In the genomic region with DNA sequence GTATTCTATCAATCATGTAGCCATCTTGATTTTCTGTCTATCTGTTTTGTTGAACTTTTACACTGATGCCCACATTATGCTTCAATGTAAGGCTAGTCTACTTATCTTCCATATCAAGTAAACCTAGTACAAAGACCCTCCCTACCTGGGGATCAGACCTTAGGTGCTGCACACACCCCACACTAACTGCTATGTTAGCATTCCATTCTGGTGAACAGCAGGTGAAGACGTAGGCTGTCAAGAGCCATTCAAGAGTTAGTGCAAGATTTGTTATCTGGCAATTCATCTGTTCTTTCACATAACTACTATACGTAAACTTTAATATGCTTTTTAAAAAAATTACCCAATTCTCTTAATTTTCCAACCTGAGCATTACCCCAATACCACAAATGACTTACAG, we compare ENCODE assay signal across 30 mouse cellular contexts.
"Had no signal": no experiment of that assay in that cellular context is flagged by ENCODE, and none has a peak within 500 bp of the region (broad histone marks: within the 10 kb centered on the region; RNA-seq: fewer than 3 reads in every experiment).

No protein-coding gene starts in this region.

- H3K4me3 ChIP-seq: left cerebral cortex, adult 2 months; limb, embryonic 10.5 days; limb, embryonic 12.5 days; limb, embryonic 13.5 days; limb, embryonic 15.5 days; liver, embryonic 12.5 days; liver, embryonic 13.5 days; liver, embryonic 15.5 days; lung, embryonic 15.5 days; megakaryocyte, embryonic 14.5 days; midbrain, embryonic 10.5 days; midbrain, embryonic 12.5 days; midbrain, embryonic 13.5 days; midbrain, embryonic 15.5 days; myocyte; neural tube, embryonic 12.5 days had no signal

- H3K36me3 ChIP-seq: limb, embryonic 10.5 days; limb, embryonic 12.5 days; limb, embryonic 13.5 days; limb, embryonic 15.5 days; liver, embryonic 12.5 days; liver, embryonic 13.5 days; liver, embryonic 15.5 days; lung, embryonic 15.5 days; midbrain, embryonic 10.5 days; midbrain, embryonic 12.5 days; midbrain, embryonic 13.5 days; midbrain, embryonic 15.5 days; neural tube, embryonic 12.5 days had no signal

- H3K4me1 ChIP-seq: limb, embryonic 12.5 days; limb, embryonic 13.5 days; limb, embryonic 15.5 days; liver, embryonic 12.5 days; liver, embryonic 13.5 days; liver, embryonic 15.5 days; lung, embryonic 15.5 days; megakaryocyte, embryonic 14.5 days; midbrain, embryonic 12.5 days; midbrain, embryonic 13.5 days; midbrain, embryonic 15.5 days; neural tube, embryonic 12.5 days had no signal

- H3K9me3 ChIP-seq: limb, embryonic 10.5 days; limb, embryonic 12.5 days; limb, embryonic 13.5 days; limb, embryonic 15.5 days; liver, embryonic 12.5 days; liver, embryonic 13.5 days; liver, embryonic 15.5 days; lung, embryonic 15.5 days; midbrain, embryonic 10.5 days; midbrain, embryonic 13.5 days; midbrain, embryonic 15.5 days; neural tube, embryonic 12.5 days had no signal

- H3K4me2 ChIP-seq: limb, embryonic 12.5 days; limb, embryonic 13.5 days; limb, embryonic 15.5 days; liver, embryonic 11.5 days; liver, embryonic 12.5 days; liver, embryonic 13.5 days; liver, embryonic 15.5 days; lung, embryonic 14.5 days; lung, embryonic 15.5 days; midbrain, embryonic 11.5 days; midbrain, embryonic 12.5 days; midbrain, embryonic 13.5 days; midbrain, embryonic 15.5 days; neural tube, embryonic 12.5 days had no signal

- H3K9ac ChIP-seq: limb, embryonic 12.5 days; limb, embryonic 13.5 days; limb, embryonic 15.5 days; liver, embryonic 12.5 days; liver, embryonic 13.5 days; liver, embryonic 14.5 days; liver, embryonic 15.5 days; liver, postnatal 0 days; lung, embryonic 14.5 days; lung, embryonic 15.5 days; midbrain, embryonic 12.5 days; midbrain, embryonic 13.5 days; midbrain, embryonic 15.5 days; neural tube, embryonic 12.5 days had no signal

- DNase-seq: left cerebral cortex, postnatal 4 days; liver; liver, embryonic 13.5 days; liver, postnatal 0 days; lung, adult 18-20 months; lung, adult 2 months; lung, postnatal 10 days; lung, postnatal 14 days; midbrain, embryonic 14.5 days had no signal

- ATAC-seq: liver, embryonic 12.5 days; liver, postnatal 0 days; midbrain, embryonic 13.5 days; midbrain, embryonic 15.5 days; midbrain, embryonic 16.5 days had no signal

- H3K27ac ChIP-seq: left cerebral cortex, adult 2 months; limb, embryonic 10.5 days; limb, embryonic 12.5 days; limb, embryonic 13.5 days; limb, embryonic 15.5 days; liver, embryonic 12.5 days; liver, embryonic 13.5 days; liver, embryonic 14.5 days; liver, embryonic 15.5 days; lung, embryonic 15.5 days; macrophage; midbrain, embryonic 10.5 days; midbrain, embryonic 12.5 days; midbrain, embryonic 13.5 days; midbrain, embryonic 15.5 days; neural tube, embryonic 12.5 days had no signal

- H3K27me3 ChIP-seq: limb, embryonic 13.5 days; limb, embryonic 15.5 days; liver, embryonic 12.5 days; liver, embryonic 13.5 days; liver, embryonic 15.5 days; lung, embryonic 15.5 days; megakaryocyte, embryonic 14.5 days; midbrain, embryonic 12.5 days; midbrain, embryonic 13.5 days; midbrain, embryonic 15.5 days; neural tube, embryonic 12.5 days had no signal
